Mouse (Mus musculus): ENCODE data around the gene Miox.

The Miox gene

GRCm38 (mm10) chr15:89316146-89316545, 18.1 kb upstream of the Miox start:
- no peak for DNase-seq (ENCODE audit: low spot score)

GRCm38 (mm10) chr15:89321264-89321663, 12.9 kb upstream of the Miox start:
- DNase-seq (ENCODE audit: low spot score), result no peak

GRCm38 (mm10) chr15:89322670-89323522, 11.3 kb upstream of the Miox start, which contains the start of gene Adm2:
Gene Adm2, plus strand, starts transcription at chr15:89322720.
- no peak for DNase-seq (ENCODE audit: low spot score)

GRCm38 (mm10) chr15:89323656-89324055, 10.5 kb upstream of the Miox start:
- DNase-seq (ENCODE audit: low spot score), result no peak

GRCm38 (mm10) chr15:89326441-89326840, 7.8 kb upstream of the Miox start:
- no peak for DNase-seq (ENCODE audit: low spot score)

GRCm38 (mm10) chr15:89334774-89335537, 758 bp downstream of the Miox start:
- no peak for DNase-seq (ENCODE audit: low spot score)

GRCm38 (mm10) chr15:89336422-89336821, 2.2 kb downstream of the Miox start:
- DNase-seq (ENCODE audit: low spot score), result no peak

GRCm38 (mm10) chr15:89339696-89340095, 5.5 kb downstream of the Miox start:
- DNase-seq (ENCODE audit: low spot score), result no peak

- no peak for DNase-seq (ENCODE audit: low spot score)
These were observed 5.9 kb downstream of the Miox start for GRCm38 (mm10) chr15:89340136-89340535.

GRCm38 (mm10) chr15:89341678-89342077, 7.5 kb downstream of the Miox start:
- no peak for DNase-seq (ENCODE audit: low spot score)

GRCm38 (mm10) chr15:89343325-89343724, 9.1 kb downstream of the Miox start:
- DNase-seq (ENCODE audit: low spot score), result no peak

GRCm38 (mm10) chr15:89350447-89350846, 16.2 kb downstream of the Miox start:
- no peak for DNase-seq (ENCODE audit: low spot score)

- DNase-seq (ENCODE audit: low spot score), result no peak
These were observed 17.1 kb downstream of the Miox start for GRCm38 (mm10) chr15:89351302-89351701.

- DNase-seq (ENCODE audit: low spot score), result no peak
These were observed 17.9 kb downstream of the Miox start for GRCm38 (mm10) chr15:89352054-89352453.

GRCm38 (mm10) chr15:89352795-89353194, 18.6 kb downstream of the Miox start:
- no peak for DNase-seq (ENCODE audit: low spot score)

GRCm38 (mm10) chr15:89353837-89354236, 19.6 kb downstream of the Miox start:
- no peak for DNase-seq (ENCODE audit: low spot score)

- no peak for DNase-seq (ENCODE audit: low spot score)
These were observed 20.3 kb downstream of the Miox start for GRCm38 (mm10) chr15:89354455-89354854.

GRCm38 (mm10) chr15:89355241-89356187, 21.3 kb downstream of the Miox start, which contains the start of the genes Lmf2 and Ncaph2:
Gene Lmf2, minus strand, starts transcription at chr15:89355659.
Gene Ncaph2, plus strand, starts transcription at chr15:89355719.
- DNase-seq (ENCODE audit: low spot score), result peak; percentile 96

GRCm38 (mm10) chr15:89356372-89356771, 22.2 kb downstream of the Miox start:
- DNase-seq (ENCODE audit: low spot score), result peak; percentile 87

GRCm38 (mm10) chr15:89358784-89359183, 24.6 kb downstream of the Miox start:
- DNase-seq (ENCODE audit: low spot score), result no peak

- DNase-seq (ENCODE audit: low spot score), result no peak
These were observed 28.9 kb downstream of the Miox start for GRCm38 (mm10) chr15:89363051-89363450.

GRCm38 (mm10) chr15:89365141-89365551, 30.9 kb downstream of the Miox start:
- no peak for DNase-seq (ENCODE audit: low spot score)

All from urinary bladder, postnatal 14 days (tissue).